Mouse (Mus musculus): ENCODE measurements around the gene Nox1. TPM values are rescaled to one million over a fixed set of nuclear protein-coding genes. Genes with fewer than 3 reads are reported as not detected.

Gene Nox1
- polyA plus RNA-seq (2015; fragmentation: Nextera tagmentation; extraction: Ambion mirVana): 0.19 TPM in 1 of 2 replicates, not detected in the other

DNA sequence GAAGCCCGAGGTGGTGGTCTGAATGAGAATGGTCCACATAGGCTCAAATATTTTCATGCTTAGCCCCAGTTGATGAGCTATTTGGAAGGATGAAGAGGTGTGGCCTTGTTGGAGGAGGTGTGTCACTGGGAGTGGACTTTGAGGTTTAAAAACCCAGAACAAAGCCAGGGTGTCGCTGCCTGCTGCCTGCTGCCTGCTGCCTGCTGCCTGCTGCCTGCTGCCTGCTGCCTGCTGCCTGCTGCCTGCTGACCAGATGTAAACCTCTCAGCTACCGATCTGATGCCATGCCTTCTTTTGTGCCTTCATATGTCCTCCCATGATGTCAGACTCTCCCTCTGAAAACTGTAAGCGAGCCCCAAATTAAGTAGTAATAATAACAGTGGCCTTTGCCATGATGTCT is at the start of gene Nox1:
Nox1 (minus strand) TSS at position 101 of the 400 bp plus-strand sequence.

GRCm38 (mm10) chrX:134187201-134187600 is 34.6 kb downstream of the Nox1 start, which contains the start of gene Arl13a:
TSS of gene Arl13a (plus strand) at chrX:134187501.

DNA sequence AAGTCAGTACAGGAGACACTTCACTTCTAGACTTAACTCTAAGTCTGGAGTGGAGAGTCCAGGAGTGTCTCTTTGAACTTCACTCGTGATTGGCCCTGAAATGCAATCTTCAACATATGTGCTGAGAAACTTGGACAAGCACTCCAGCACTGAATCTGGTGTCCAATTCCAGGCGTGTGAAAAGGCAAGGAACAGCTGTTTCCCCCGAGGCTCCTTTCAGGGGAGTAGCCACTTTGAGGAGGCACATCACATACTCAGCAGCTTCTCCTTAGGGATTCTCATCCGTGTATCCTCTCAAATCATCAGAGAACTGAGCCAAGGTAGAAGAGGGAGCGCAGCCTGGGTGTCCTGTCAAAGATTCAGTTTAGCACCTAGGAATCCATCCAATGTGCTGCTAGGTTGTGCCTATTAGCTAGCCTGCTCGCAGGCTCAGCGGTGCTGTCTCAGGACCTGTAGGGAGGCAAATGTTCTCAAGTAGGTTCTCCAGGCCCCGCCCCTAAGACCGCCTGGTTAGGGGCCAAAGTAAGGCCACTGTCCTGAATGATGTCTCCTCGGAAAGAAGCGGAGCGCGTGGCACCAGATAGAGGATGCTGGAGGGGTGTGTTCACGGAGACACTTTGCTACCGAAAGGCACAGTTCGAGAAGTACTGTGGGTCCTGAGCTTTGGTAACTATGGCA is 59.6 kb downstream of the Nox1 start, which contains the start of gene Xkrx:
Xkrx (minus strand) TSS at position 34 of the 678 bp plus-strand sequence.

DNA sequence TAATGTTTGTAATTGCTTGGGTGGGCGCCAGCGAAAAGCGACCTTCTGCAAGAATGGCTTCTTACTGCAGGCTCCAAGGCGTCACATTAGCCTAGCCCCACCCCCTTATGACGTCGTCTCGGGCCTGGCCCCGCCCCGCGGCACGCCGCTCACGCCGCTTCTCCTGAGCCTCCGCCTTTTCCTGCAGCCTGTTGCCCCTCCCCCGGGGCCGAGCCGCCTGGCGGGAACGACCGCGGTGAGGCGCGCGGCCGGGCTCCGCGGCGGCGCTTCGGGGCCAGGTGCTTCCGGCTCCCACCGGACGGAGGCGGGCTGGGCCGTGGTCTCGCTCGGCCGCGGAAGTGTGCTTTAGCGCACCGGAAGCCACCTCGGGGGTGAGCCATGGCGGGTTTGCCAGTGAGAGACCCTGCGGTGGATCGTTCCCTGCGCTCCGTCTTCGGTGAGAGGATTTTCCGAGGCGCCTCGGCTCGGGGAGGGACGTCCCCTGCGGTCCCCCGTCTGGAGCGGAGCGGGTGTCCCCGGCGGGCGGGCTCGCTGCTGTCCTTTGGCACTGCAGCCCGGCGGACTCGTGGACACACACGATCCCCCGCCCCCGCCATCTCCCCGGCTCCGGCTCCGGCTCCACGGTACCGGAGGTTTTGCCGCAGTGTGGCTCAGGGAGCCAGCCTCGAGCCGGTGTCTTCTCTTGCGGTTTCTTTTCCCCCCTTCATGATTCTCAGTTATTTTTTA is 162.6 kb downstream of the Nox1 start, which contains the start of gene Cstf2:
Cstf2 (plus strand) TSS at position 201 of the 726 bp plus-strand sequence.

Small RNA genes lying within 50 kb of the gene (microRNA-seq; reads per million reads assigned to microRNA genes)
- not detected for gene Mir3112

Other genes starting within 250 kb of the Nox1 start
- gene Sytl4, start 240.1 kb downstream of the Nox1 start, polyA plus RNA-seq (2015; fragmentation: Nextera tagmentation; extraction: Ambion mirVana): 2.3 and 2.7 TPM in 2 replicates
- gene Cstf2, start 162.8 kb downstream of the Nox1 start, polyA plus RNA-seq (2015; fragmentation: Nextera tagmentation; extraction: Ambion mirVana): 11.1 and 13.1 TPM in 2 replicates
- gene Xkrx, start 59.9 kb downstream of the Nox1 start, polyA plus RNA-seq (2015; fragmentation: Nextera tagmentation; extraction: Ambion mirVana): 0.37 and 0.82 TPM in 2 replicates
- not detected in 2 replicates for gene Arl13a, start 34.5 kb downstream of the Nox1 start, polyA plus RNA-seq (2015; fragmentation: Nextera tagmentation; extraction: Ambion mirVana)
- gene Trmt2b, start 55.0 kb upstream of the Nox1 start, polyA plus RNA-seq (2015; fragmentation: Nextera tagmentation; extraction: Ambion mirVana): 12.3 and 12.7 TPM in 2 replicates
- 0.31 and 0.59 TPM in 2 replicates for gene Tmem35a, start 73.3 kb upstream of the Nox1 start, polyA plus RNA-seq (2015; fragmentation: Nextera tagmentation; extraction: Ambion mirVana)
- 8.9 and 9.5 TPM in 2 replicates for gene Cenpi, start 86.1 kb upstream of the Nox1 start, polyA plus RNA-seq (2015; fragmentation: Nextera tagmentation; extraction: Ambion mirVana)
- gene Drp2, start 182.6 kb upstream of the Nox1 start, polyA plus RNA-seq (2015; fragmentation: Nextera tagmentation; extraction: Ambion mirVana): 0.11 and 0.17 TPM in 2 replicates